Mouse (Mus musculus): ENCODE measurements around the gene Comp.

DNA sequence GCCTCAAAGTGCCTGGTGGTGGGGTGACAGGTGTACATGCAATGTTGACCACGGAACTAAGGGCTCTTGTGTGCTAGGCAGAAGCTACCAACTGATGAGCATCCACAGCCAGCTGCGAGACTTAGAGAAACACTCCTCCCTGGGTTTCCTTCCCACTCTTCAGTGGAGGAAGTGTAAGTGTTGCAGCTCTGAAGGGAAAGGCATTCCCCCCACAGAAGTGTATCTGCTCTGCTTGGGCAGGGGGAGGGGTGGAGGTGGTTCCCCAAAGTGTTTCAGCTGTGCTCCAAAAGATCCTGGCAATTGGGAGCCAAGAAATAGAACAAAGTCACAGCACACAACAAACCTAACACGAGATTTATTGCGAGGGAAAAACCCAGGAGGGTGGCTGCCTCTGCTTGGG lies 19.4 kb upstream of the Comp start:
- TF ChIP-seq EP300 (IDR thresholded peaks at IDR 0.05) (no peak), CTCF (IDR thresholded peaks at IDR 0.05) (no peak)

Measured in lung, postnatal 0 days (tissue).